Mouse (Mus musculus) E14TG2a.4 (cell line): ENCODE results near the gene Specc1.

ENCODE experiments used
- H3K27me3 ChIP-seq: 2 replicates; pipeline ENCODE4 v1.6.1; 2014; ENCODE audit warnings: low read length, control low read depth; ENCODE audit not compliant: insufficient read depth
- H3K36me3 ChIP-seq: 2 replicates; pipeline ENCODE4 v1.6.1; 2014; ENCODE audit warnings: low read length, control low read depth; ENCODE audit not compliant: insufficient read depth
- H3K4me1 ChIP-seq: replicated peaks from 2 replicates; pipeline ENCODE4 v1.6.1; 2014; ENCODE audit warnings: low read depth, low read length, control low read depth
- H3K4me3 ChIP-seq: replicated peaks from 2 replicates; pipeline ENCODE4 v1.5.1; 2014; ENCODE audit warnings: mild to moderate bottlenecking, low read length
- H3K9me3 ChIP-seq: 2 replicates; pipeline ENCODE4 v1.6.1; 2014; ENCODE audit warnings: low read length, control low read depth
- CTCF ChIP-seq: conservative IDR thresholded peaks from 2 replicates; pipeline ENCODE4 v1.5.1; 2014; ENCODE audit warnings: low read length
- NANOG ChIP-seq: IDR thresholded peaks from 2 replicates; pipeline ENCODE4 v1.6.1; 2014; ENCODE audit warnings: borderline replicate concordance, low read length, mixed read lengths
- POU5F1 ChIP-seq: IDR thresholded peaks from 2 replicates; pipeline ENCODE4 v1.6.1; 2014; ENCODE audit warnings: low read length, borderline replicate concordance

Gene Specc1

DNA sequence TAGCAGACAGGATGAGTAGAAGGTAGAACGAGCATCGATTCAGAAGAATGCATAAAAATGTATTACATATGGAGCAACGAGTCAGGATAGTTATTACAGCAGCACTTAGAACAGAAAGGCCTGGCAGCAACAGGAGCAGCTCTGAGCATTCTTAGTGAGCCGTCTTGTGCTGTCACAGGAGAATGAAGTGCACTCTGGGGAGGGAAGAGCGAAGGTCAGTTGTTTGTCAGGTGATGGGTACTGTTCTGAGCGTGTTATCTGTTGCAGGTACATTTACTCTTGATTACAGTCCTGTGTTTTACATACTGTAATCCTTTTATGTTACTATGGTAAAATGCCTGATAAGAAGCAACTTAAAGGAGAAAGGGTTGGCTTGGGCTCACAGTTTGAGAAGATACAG, 224.2 kb downstream of the Specc1 start:
- no peaks in the 10 kb centered on the region for H3K27me3 ChIP-seq

DNA sequence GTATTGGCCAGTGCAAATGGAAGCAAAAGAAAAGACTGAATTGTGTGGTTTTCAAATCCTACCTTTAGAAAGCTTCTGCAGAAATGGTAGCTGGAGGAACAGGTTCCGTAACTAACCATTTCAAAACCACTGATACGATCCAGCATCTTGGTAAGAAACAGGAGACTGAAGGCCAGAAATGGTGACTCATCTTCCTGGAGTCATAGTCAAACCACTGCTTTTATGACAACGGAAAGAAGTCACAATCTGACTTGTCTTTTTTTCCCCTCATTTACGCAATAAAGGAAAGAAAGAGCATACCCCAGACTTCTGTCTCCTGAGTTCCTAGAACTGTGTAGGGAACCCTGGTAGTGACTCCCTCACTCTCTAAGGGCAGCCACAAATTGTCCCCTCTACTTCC, 228.3 kb downstream of the Specc1 start:
- no peaks in the 10 kb centered on the region for H3K9me3 ChIP-seq
- no peak overlapping the region for H3K4me3 ChIP-seq
- TF ChIP-seq CTCF (no peak), NANOG (no peak), POU5F1 (no peak)
- no peaks in the 10 kb centered on the region for H3K36me3 ChIP-seq
- no peaks in the 10 kb centered on the region for H3K27me3 ChIP-seq
- no peaks in the 10 kb centered on the region for H3K4me1 ChIP-seq

More for the DNA sequence above, 224.2 kb downstream of the Specc1 start:
- TF ChIP-seq NANOG (no peak), CTCF (no peak)
- no peaks in the 10 kb centered on the region for H3K9me3 ChIP-seq
- H3K4me1 ChIP-seq: peaks cover 13% of the 10 kb centered on the region
- H3K36me3 ChIP-seq: no peaks in the 10 kb centered on the region
- no peak overlapping the region for H3K4me3 ChIP-seq

- Histone ChIP-seq H3K9me3 (no peaks in the 10 kb centered on the region), H3K4me1 (no peaks in the 10 kb centered on the region), H3K4me3 (no peak overlapping the region), H3K27me3 (no peaks in the 10 kb centered on the region), H3K36me3 (no peaks in the 10 kb centered on the region)
- TF ChIP-seq NANOG (no peak), POU5F1 (no peak), CTCF (no peak)
These were observed 230.5 kb downstream of the Specc1 start for GRCm38 (mm10) chr11:62187074-62187473.

GRCm38 (mm10) chr11:62192050-62192449, 235.5 kb downstream of the Specc1 start:
- no peak overlapping the region for H3K4me3 ChIP-seq
- H3K36me3 ChIP-seq: no peaks in the 10 kb centered on the region
- no peaks in the 10 kb centered on the region for H3K27me3 ChIP-seq
- no peaks in the 10 kb centered on the region for H3K4me1 ChIP-seq
- TF ChIP-seq NANOG (no peak), CTCF (no peak), POU5F1 (no peak)
- no peaks in the 10 kb centered on the region for H3K9me3 ChIP-seq

DNA sequence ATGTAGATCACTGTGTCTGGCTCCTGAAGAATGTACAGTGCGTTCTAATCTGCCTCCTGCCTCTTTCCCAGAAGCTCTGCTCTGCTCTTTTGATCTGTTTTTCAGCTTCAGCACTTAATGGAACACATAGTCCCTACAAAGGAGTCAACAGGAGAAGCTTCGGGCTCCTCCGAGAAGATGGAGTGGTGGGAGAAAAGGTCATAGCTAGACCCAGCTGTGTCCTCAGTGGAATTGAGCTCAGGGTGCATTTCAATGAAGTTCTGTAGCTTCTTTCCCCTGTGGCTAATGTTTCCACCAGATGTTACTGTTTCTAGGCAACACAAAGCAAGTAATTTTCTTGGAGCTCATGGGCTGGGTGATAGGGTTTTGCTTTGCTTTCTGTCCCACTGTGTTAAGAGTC, 236.6 kb downstream of the Specc1 start:
- H3K36me3 ChIP-seq: no peaks in the 10 kb centered on the region
- H3K9me3 ChIP-seq: no peaks in the 10 kb centered on the region
- H3K27me3 ChIP-seq: no peaks in the 10 kb centered on the region
- H3K4me3 ChIP-seq: no peak overlapping the region
- no peak for TF ChIP-seq POU5F1
- no peak for TF ChIP-seq NANOG
- TF ChIP-seq CTCF: no peak
- no peaks in the 10 kb centered on the region for H3K4me1 ChIP-seq

- Histone ChIP-seq H3K4me1 (no peaks in the 10 kb centered on the region), H3K36me3 (no peaks in the 10 kb centered on the region), H3K4me3 (no peak overlapping the region), H3K9me3 (no peaks in the 10 kb centered on the region), H3K27me3 (no peaks in the 10 kb centered on the region)
- TF ChIP-seq NANOG (no peak), POU5F1 (no peak), CTCF (no peak)
These were observed 237.7 kb downstream of the Specc1 start for GRCm38 (mm10) chr11:62194217-62194616.

GRCm38 (mm10) chr11:62200901-62201512, 244.4 kb downstream of the Specc1 start:
- Histone ChIP-seq H3K36me3 (no peaks in the 10 kb centered on the region), H3K9me3 (no peaks in the 10 kb centered on the region), H3K27me3 (no peaks in the 10 kb centered on the region), H3K4me1 (no peaks in the 10 kb centered on the region), H3K4me3 (no peak overlapping the region)
- TF ChIP-seq CTCF (no peak), NANOG (no peak), POU5F1 (no peak)

DNA sequence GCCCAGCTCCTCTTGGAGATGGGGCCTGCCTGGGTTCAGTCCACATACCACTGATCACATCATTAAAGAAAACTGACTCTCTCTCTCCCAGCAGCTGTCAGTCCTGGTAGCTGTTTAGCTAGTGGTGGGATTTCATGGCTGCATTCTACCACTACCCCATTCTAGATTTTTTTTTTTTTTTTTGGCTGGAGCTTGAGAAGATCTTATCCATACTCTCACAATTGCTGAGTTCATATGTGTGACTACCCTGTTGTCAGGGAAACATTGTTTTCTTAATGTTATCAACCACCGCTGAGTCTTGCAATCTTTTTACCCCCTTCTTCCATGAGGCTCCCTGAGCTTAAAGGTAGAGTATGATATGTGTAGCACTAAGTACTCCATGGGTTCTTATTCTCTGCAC, 246.1 kb downstream of the Specc1 start:
- no peaks in the 10 kb centered on the region for H3K36me3 ChIP-seq
- H3K4me1 ChIP-seq: peaks cover 7% of the 10 kb centered on the region
- TF ChIP-seq NANOG: no peak
- no peak for TF ChIP-seq POU5F1
- no peak for TF ChIP-seq CTCF
- H3K4me3 ChIP-seq: no peak overlapping the region
- no peaks in the 10 kb centered on the region for H3K9me3 ChIP-seq
- no peaks in the 10 kb centered on the region for H3K27me3 ChIP-seq

- Histone ChIP-seq H3K36me3 (no peaks in the 10 kb centered on the region), H3K27me3 (0 out of 2 replicates have a peak, but pooled peaks cover 4% of the 10 kb centered on the region), H3K4me1 (peaks cover 28% of the 10 kb centered on the region), H3K9me3 (no peaks in the 10 kb centered on the region), H3K4me3 (no peak overlapping the region)
- no peak for TF ChIP-seq POU5F1
These were observed 252.5 kb downstream of the Specc1 start for GRCm38 (mm10) chr11:62209111-62209510.
